Mouse (Mus musculus): ENCODE measurements around the gene Snap91. TPM values are rescaled to one million over a fixed set of nuclear protein-coding genes. Genes with fewer than 3 reads are reported as not detected.

The Snap91 gene
- 3.6 and 4.7 TPM in 2 replicates for polyA plus RNA-seq (2015; fragmentation: Nextera tagmentation; extraction: Ambion mirVana)

- Histone ChIP-seq H3K36me3 (ENCODE audit: control insufficient read depth, insufficient read depth, low read length) (no peaks in the 10 kb centered on the region), H3K4me2 (ENCODE audit: low read depth, low read length) (peak within 1 kb of the TSS; percentile 98), H3K4me1 (ENCODE audit: control insufficient read depth, insufficient read depth, low read length) (peaks cover 6% of the 10 kb centered on the region), H3K9me3 (ENCODE audit: control insufficient read depth, low read length) (no peaks in the 10 kb centered on the region), H3K27me3 (replicated peaks; ENCODE audit: control insufficient read depth, insufficient read depth, low read length) (peaks cover 38% of the 10 kb centered on the region), H3K4me3 (ENCODE audit: low read length) (peak within 1 kb of the TSS; percentile 67), H3K9ac (ENCODE audit: low read depth, low read length) (peak within 1 kb of the TSS; percentile 62), H3K27ac (ENCODE audit: low read length) (no peak within 1 kb of the TSS)
- peak; percentile 82 for ATAC-seq
- WGBS, result under 1% methylated on average over 69 of the region's 104 CpGs
Observed at GRCm38 (mm10) chr9:86880113-86880972, at the start of gene Snap91. Gene Snap91, minus strand, starts transcription at chr9:86880654.

GRCm38 (mm10) chr9:86926519-86926918 is 46.1 kb upstream of the Snap91 start:
- H3K36me3 ChIP-seq (ENCODE audit: control insufficient read depth, insufficient read depth, low read length), result no peaks in the 10 kb centered on the region
- H3K27ac ChIP-seq (ENCODE audit: low read length), result no peak overlapping the region
- H3K9ac ChIP-seq (ENCODE audit: low read depth, low read length), result no peak overlapping the region
- no peak overlapping the region for H3K4me2 ChIP-seq (ENCODE audit: low read depth, low read length)
- no peak overlapping the region for H3K4me3 ChIP-seq (ENCODE audit: low read length)
- H3K27me3 ChIP-seq (replicated peaks; ENCODE audit: control insufficient read depth, insufficient read depth, low read length), result no peaks in the 10 kb centered on the region
- no peak for ATAC-seq
- WGBS, result 86% methylated on average over 5 of the region's 5 CpGs
- H3K9me3 ChIP-seq (ENCODE audit: control insufficient read depth, low read length), result no peaks in the 10 kb centered on the region
- H3K4me1 ChIP-seq (ENCODE audit: control insufficient read depth, insufficient read depth, low read length), result no peaks in the 10 kb centered on the region

- no peak overlapping the region for H3K4me3 ChIP-seq (ENCODE audit: low read length)
- no peak for ATAC-seq
- no peak overlapping the region for H3K27ac ChIP-seq (ENCODE audit: low read length)
- 79% methylated on average over 6 of the region's 6 CpGs for WGBS
- H3K4me1 ChIP-seq (ENCODE audit: control insufficient read depth, insufficient read depth, low read length), result no peaks in the 10 kb centered on the region
- H3K27me3 ChIP-seq (replicated peaks; ENCODE audit: control insufficient read depth, insufficient read depth, low read length), result no peaks in the 10 kb centered on the region
- H3K9ac ChIP-seq (ENCODE audit: low read depth, low read length), result no peak overlapping the region
- H3K36me3 ChIP-seq (ENCODE audit: control insufficient read depth, insufficient read depth, low read length), result no peaks in the 10 kb centered on the region
- no peak overlapping the region for H3K4me2 ChIP-seq (ENCODE audit: low read depth, low read length)
- H3K9me3 ChIP-seq (ENCODE audit: control insufficient read depth, low read length), result no peaks in the 10 kb centered on the region
Observed at GRCm38 (mm10) chr9:86925688-86926087, 45.2 kb upstream of the Snap91 start.

- WGBS, result 80% methylated on average over 3 of the region's 3 CpGs
Observed at GRCm38 (mm10) chr9:86922430-86922829, 42.0 kb upstream of the Snap91 start.

GRCm38 (mm10) chr9:86916543-86916942 is 36.1 kb upstream of the Snap91 start:
- WGBS, result 67% methylated on average over 3 of the region's 3 CpGs
- ATAC-seq, result no peak
- H3K9ac ChIP-seq (ENCODE audit: low read depth, low read length), result no peak overlapping the region
- H3K27ac ChIP-seq (ENCODE audit: low read length), result no peak overlapping the region
- H3K4me2 ChIP-seq (ENCODE audit: low read depth, low read length), result no peak overlapping the region
- H3K4me3 ChIP-seq (ENCODE audit: low read length), result no peak overlapping the region
- no peaks in the 10 kb centered on the region for H3K36me3 ChIP-seq (ENCODE audit: control insufficient read depth, insufficient read depth, low read length)
- H3K9me3 ChIP-seq (ENCODE audit: control insufficient read depth, low read length), result no peaks in the 10 kb centered on the region
- no peaks in the 10 kb centered on the region for H3K27me3 ChIP-seq (replicated peaks; ENCODE audit: control insufficient read depth, insufficient read depth, low read length)
- no peaks in the 10 kb centered on the region for H3K4me1 ChIP-seq (ENCODE audit: control insufficient read depth, insufficient read depth, low read length)

More at GRCm38 (mm10) chr9:86922430-86922829, 42.0 kb upstream of the Snap91 start:
- Histone ChIP-seq H3K4me1 (ENCODE audit: control insufficient read depth, insufficient read depth, low read length) (no peaks in the 10 kb centered on the region), H3K36me3 (ENCODE audit: control insufficient read depth, insufficient read depth, low read length) (no peaks in the 10 kb centered on the region), H3K4me3 (ENCODE audit: low read length) (no peak overlapping the region), H3K27ac (ENCODE audit: low read length) (no peak overlapping the region), H3K27me3 (replicated peaks; ENCODE audit: control insufficient read depth, insufficient read depth, low read length) (no peaks in the 10 kb centered on the region), H3K9ac (ENCODE audit: low read depth, low read length) (no peak overlapping the region), H3K4me2 (ENCODE audit: low read depth, low read length) (no peak overlapping the region), H3K9me3 (ENCODE audit: control insufficient read depth, low read length) (no peaks in the 10 kb centered on the region)
- no peak for ATAC-seq

GRCm38 (mm10) chr9:86899502-86900199 is 19.2 kb upstream of the Snap91 start:
- Histone ChIP-seq H3K27ac (ENCODE audit: low read length) (no peak overlapping the region), H3K4me2 (ENCODE audit: low read depth, low read length) (no peak overlapping the region), H3K9me3 (ENCODE audit: control insufficient read depth, low read length) (no peaks in the 10 kb centered on the region), H3K9ac (ENCODE audit: low read depth, low read length) (no peak overlapping the region), H3K4me3 (ENCODE audit: low read length) (no peak overlapping the region), H3K4me1 (ENCODE audit: control insufficient read depth, insufficient read depth, low read length) (no peaks in the 10 kb centered on the region), H3K36me3 (ENCODE audit: control insufficient read depth, insufficient read depth, low read length) (no peaks in the 10 kb centered on the region), H3K27me3 (replicated peaks; ENCODE audit: control insufficient read depth, insufficient read depth, low read length) (no peaks in the 10 kb centered on the region)
- ATAC-seq, result no peak
- WGBS, result 55% methylated on average over 4 of the region's 4 CpGs

- no peaks in the 10 kb centered on the region for H3K36me3 ChIP-seq (ENCODE audit: control insufficient read depth, insufficient read depth, low read length)
- no peak overlapping the region for H3K27ac ChIP-seq (ENCODE audit: low read length)
- peak overlapping the region; percentile 62 for H3K9ac ChIP-seq (ENCODE audit: low read depth, low read length)
- no peaks in the 10 kb centered on the region for H3K9me3 ChIP-seq (ENCODE audit: control insufficient read depth, low read length)
- H3K4me1 ChIP-seq (ENCODE audit: control insufficient read depth, insufficient read depth, low read length), result peaks cover 6% of the 10 kb centered on the region
- peaks cover 38% of the 10 kb centered on the region for H3K27me3 ChIP-seq (replicated peaks; ENCODE audit: control insufficient read depth, insufficient read depth, low read length)
- 1% methylated on average over 75 of the region's 75 CpGs for whole genome bisulfite sequencing
- peak overlapping the region; percentile 98 for H3K4me2 ChIP-seq (ENCODE audit: low read depth, low read length)
- ATAC-seq, result peak; percentile 75
- H3K4me3 ChIP-seq (ENCODE audit: low read length), result peak overlapping the region; percentile 67
Observed at GRCm38 (mm10) chr9:86879216-86880112, 990 bp downstream of the Snap91 start.

GRCm38 (mm10) chr9:86878716-86879115 is 1.7 kb downstream of the Snap91 start:
- Histone ChIP-seq H3K4me3 (ENCODE audit: low read length) (no peak overlapping the region; the same call in 1 of the 2 replicates), H3K27ac (ENCODE audit: low read length) (no peak overlapping the region), H3K9me3 (ENCODE audit: control insufficient read depth, low read length) (no peaks in the 10 kb centered on the region), H3K27me3 (replicated peaks; ENCODE audit: control insufficient read depth, insufficient read depth, low read length) (peaks cover 38% of the 10 kb centered on the region), H3K4me2 (ENCODE audit: low read depth, low read length) (no peak overlapping the region; the same call in 1 of the 2 replicates), H3K36me3 (ENCODE audit: control insufficient read depth, insufficient read depth, low read length) (no peaks in the 10 kb centered on the region), H3K4me1 (ENCODE audit: control insufficient read depth, insufficient read depth, low read length) (peaks cover 6% of the 10 kb centered on the region), H3K9ac (ENCODE audit: low read depth, low read length) (no peak overlapping the region)
- no peak for ATAC-seq
- 68% methylated on average over 6 of the region's 6 CpGs for WGBS

- Histone ChIP-seq H3K36me3 (ENCODE audit: control insufficient read depth, insufficient read depth, low read length) (no peaks in the 10 kb centered on the region), H3K27me3 (replicated peaks; ENCODE audit: control insufficient read depth, insufficient read depth, low read length) (peaks cover 11% of the 10 kb centered on the region), H3K4me1 (ENCODE audit: control insufficient read depth, insufficient read depth, low read length) (no peaks in the 10 kb centered on the region), H3K4me2 (ENCODE audit: low read depth, low read length) (no peak overlapping the region), H3K9ac (ENCODE audit: low read depth, low read length) (no peak overlapping the region), H3K9me3 (ENCODE audit: control insufficient read depth, low read length) (no peaks in the 10 kb centered on the region), H3K27ac (ENCODE audit: low read length) (no peak overlapping the region), H3K4me3 (ENCODE audit: low read length) (no peak overlapping the region)
- WGBS, result 82% methylated on average over 4 of the region's 4 CpGs
- ATAC-seq, result no peak
Observed at GRCm38 (mm10) chr9:86873681-86874080, 6.8 kb downstream of the Snap91 start.

All from intestine, embryonic 16.5 days (tissue).